Mouse (Mus musculus) 3134 (cell line): ENCODE measurements around the gene Yif1a.
"Not testable (repeated sequence)": the region's sequence is repeated elsewhere in the genome, so short reads cannot be mapped to it uniquely, and the experiment has no call there.

Experiments
- DNase-seq: peaks from one replicate; pipeline ENCODE4 v3.0.0-alpha.2; 2011; ENCODE audit warnings: low spot score; ENCODE audit not compliant: insufficient read length; ENCODE audit errors: extremely low read depth

Yif1a gene

GRCm38 (mm10) chr19:5083961-5084833, 4.1 kb upstream of the Yif1a start:
- DNase-seq: no peak

- DNase-seq: peak; percentile 64
Measured at GRCm38 (mm10) chr19:5084834-5085144, 3.5 kb upstream of the Yif1a start.

GRCm38 (mm10) chr19:5085145-5085863, 3.0 kb upstream of the Yif1a start, which contains the start of gene Tmem151a:
Gene Tmem151a (minus strand): TSS chr19:5085531.
- DNase-seq: peak; percentile 70

DNA sequence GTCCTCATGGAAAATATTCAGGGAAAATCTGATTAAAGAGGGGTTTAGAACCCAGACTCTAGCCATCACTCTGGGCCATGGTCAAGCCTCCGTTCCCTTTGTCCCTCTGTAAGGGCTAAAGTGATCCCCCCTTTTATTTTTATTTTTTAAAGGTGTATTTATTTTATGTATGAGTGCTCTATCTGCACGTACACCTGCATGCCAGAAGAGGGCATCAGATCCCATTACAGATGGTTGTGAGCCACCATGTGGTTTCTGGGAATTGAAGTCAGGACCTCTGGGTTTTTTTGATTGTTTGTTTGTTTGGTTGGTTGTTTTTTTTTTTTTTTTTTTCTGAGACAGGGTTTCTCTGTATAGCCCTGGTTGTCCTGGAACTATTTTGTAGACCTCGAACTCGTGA, 1.8 kb upstream of the Yif1a start:
- not testable (repeated sequence) for DNase-seq

DNA sequence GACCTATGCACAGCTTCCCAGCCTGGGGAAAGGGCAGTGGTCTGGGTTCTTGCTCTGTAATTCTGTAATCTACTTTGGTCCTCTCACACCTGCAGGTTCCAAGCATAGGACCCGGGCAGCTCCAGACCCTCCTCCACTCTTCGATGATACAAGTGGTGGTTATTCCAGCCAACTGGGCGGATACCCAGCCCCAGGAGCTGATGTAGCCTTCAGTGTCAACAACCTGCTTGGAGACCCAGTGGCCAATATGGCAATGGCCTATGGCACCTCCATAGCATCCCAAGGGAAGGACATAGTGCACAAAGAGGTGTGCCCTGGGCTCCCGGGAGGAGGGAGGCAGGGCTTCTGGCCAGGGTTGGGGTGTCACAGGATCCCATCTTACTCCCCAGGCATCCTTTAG, 986 bp downstream of the Yif1a start:
- DNase-seq: no peak

DNA sequence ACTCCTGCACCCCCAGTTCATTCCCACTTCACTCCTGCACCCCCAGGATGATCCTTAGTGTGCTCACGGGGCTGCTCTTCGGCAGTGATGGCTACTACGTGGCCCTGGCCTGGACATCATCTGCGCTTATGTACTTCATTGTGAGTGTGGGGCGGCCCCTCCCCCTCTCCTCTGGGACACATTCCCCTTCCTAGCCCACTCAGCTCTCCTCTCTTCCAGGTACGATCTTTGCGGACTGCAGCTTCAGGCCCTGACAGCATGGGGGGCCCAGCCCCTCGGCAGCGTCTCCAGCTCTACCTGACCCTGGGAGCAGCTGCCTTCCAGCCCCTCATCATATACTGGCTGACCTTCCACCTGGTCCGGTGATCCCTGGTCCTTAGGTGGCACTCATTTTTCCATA, 3.7 kb downstream of the Yif1a start:
- no peak for DNase-seq

- DNase-seq: no peak
Measured at GRCm38 (mm10) chr19:5093481-5094242, 5.3 kb downstream of the Yif1a start.

- peak; percentile 56 for DNase-seq
Measured at GRCm38 (mm10) chr19:5094243-5094632, 5.9 kb downstream of the Yif1a start.

- no peak for DNase-seq
Measured at GRCm38 (mm10) chr19:5094746-5095417, 6.5 kb downstream of the Yif1a start.

- no peak for DNase-seq
Measured at GRCm38 (mm10) chr19:5095887-5096474, 7.6 kb downstream of the Yif1a start.

GRCm38 (mm10) chr19:5097521-5098362, 9.4 kb downstream of the Yif1a start:
- no peak for DNase-seq

DNA sequence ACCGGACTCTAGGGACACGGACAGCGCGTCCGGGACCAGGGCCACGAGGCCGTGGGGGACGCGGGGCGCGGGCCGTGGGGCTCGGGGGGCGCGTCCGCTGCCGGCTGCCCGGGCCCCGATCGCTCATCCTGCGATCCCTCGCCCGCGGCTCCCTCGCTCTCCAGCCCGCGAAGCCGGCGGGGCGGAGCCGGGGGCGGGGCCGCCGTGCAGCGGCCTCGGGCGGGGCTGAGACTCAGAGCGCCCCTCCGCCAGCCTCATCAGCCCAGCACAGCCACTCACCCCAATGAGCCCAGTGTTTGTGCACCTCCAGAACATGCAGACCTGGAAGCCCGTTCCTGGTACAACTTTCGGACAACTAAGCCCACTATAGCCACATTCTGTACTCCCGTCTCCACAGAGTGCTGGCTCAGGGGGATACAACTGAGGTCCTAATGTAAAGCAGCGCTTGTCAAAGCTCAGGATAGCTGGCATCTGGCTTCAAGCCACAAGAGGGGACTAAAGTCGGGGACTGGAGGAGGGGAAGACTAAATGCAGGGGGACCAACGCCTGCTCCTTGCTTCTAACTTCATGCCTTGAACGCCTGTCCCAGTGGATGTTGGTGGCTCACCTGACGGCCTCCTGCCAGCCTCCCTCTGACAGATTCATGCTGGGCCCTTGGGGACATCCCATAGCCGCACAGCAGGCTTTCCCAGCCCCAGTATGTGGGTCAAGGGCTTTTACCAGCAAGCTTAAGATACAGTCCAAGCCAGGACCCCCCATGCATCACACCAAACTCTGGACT, 10.2 kb downstream of the Yif1a start, which contains the start of gene Cnih2:
Gene Cnih2 (minus strand): TSS at position 159 of the 781 bp plus-strand sequence.
- DNase-seq: peak; percentile 62

DNA sequence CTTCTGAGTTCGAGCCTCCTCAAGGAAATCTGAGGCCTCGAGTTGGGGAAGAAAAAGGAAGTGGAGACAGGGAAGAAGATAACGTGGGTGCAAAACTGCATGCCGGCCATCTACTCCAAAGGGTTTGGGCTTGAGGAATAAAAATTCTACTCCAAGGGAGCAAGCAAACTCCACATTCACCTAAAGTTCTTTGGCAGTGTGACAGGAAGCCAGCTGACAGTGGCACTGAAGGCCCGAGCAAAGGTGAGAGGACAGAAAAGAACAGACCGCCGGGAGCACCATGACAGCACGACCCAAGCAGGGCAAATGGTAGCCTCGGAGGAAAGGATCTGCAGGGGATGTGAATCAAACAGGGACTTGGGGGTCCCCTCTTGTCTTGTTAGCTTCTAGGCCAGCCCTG, 17.7 kb downstream of the Yif1a start:
- DNase-seq: no peak

- DNase-seq: peak; percentile 98
Measured at GRCm38 (mm10) chr19:5106731-5107191, 18.4 kb downstream of the Yif1a start, which contains the start of gene Rab1b. Gene Rab1b (minus strand): TSS chr19:5107072.

- DNase-seq: no peak
Measured at GRCm38 (mm10) chr19:5107556-5108270, 19.4 kb downstream of the Yif1a start.

GRCm38 (mm10) chr19:5108271-5108575, 19.9 kb downstream of the Yif1a start:
- no peak for DNase-seq

GRCm38 (mm10) chr19:5108702-5109101, 20.4 kb downstream of the Yif1a start:
- DNase-seq: no peak
